Mouse (Mus musculus) MEL (cell line): Measurements from ENCODE around the gene Als2. TPM values are rescaled to one million over a fixed set of nuclear protein-coding genes. Genes with fewer than 3 reads are reported as not detected.

ENCODE experiments used
- DNase-seq: peaks from one replicate; pipeline ENCODE4 v3.0.0; 2011; ENCODE audit warnings: low read depth, low spot score
- H3K27ac ChIP-seq: 2 replicates; pipeline ENCODE4 v1.5.1; 2012; ENCODE audit warnings: low read depth, mild to moderate bottlenecking, control low read depth, low read length, moderate library complexity; ENCODE audit not compliant: control insufficient read depth
- H3K27me3 ChIP-seq, 2 experiments: fragments of 150-350 bp in 1 of 2; sonication (generic) in 1 of 2; 2 replicates each; pipeline ENCODE4 v1.6.1; 2012; ENCODE audit warnings: low read length in 2 of 2, mild to moderate bottlenecking in 2 of 2, improper control_type of control experiment in 1 of 2, moderate library complexity in 1 of 2; ENCODE audit not compliant: insufficient read depth in 2 of 2, control insufficient read depth in 1 of 2
- H3K36me3 ChIP-seq, 2 experiments: 2 replicates each; pipeline ENCODE4 v1.6.1; 2012 to 2014; ENCODE audit warnings: low read length in 2 of 2, improper control_type of control experiment in 1 of 2, inconsistent platforms in 1 of 2, mild to moderate bottlenecking in 1 of 2; ENCODE audit not compliant: insufficient read depth in 2 of 2, control insufficient read depth in 1 of 2
- H3K4me1 ChIP-seq, 2 experiments: fragments of 150-350 bp in 1 of 2; sonication (generic) in 1 of 2; 2 replicates each; pipeline ENCODE4 v1.6.1; 2012; ENCODE audit warnings: low read length in 2 of 2, improper control_type of control experiment in 1 of 2, mild to moderate bottlenecking in 1 of 2; ENCODE audit not compliant: insufficient read depth in 2 of 2, control insufficient read depth in 1 of 2
- H3K4me3 ChIP-seq, 2 experiments: fragments of 150-350 bp in 1 of 2; sonication (generic) in 1 of 2; 2 replicates each; pipeline ENCODE4 v1.5.1; 2012; ENCODE audit warnings: low read depth in 2 of 2, low read length in 2 of 2, mild to moderate bottlenecking in 2 of 2, moderate library complexity in 2 of 2, control low read depth in 1 of 2, improper control_type of control experiment in 1 of 2; ENCODE audit not compliant: control insufficient read depth in 1 of 2, insufficient read depth in 1 of 2
- H3K79me2 ChIP-seq: 2 replicates; pipeline ENCODE4 v1.6.1; 2012; ENCODE audit warnings: mild to moderate bottlenecking, low read length, moderate library complexity; ENCODE audit not compliant: control insufficient read depth, poor library complexity, insufficient read depth
- H3K9ac ChIP-seq: 2 replicates; pipeline ENCODE4 v1.6.1; 2012; ENCODE audit warnings: low read depth, mild to moderate bottlenecking, control low read depth, low read length, moderate library complexity; ENCODE audit not compliant: control insufficient read depth, poor library complexity, severe bottlenecking
- H3K9me3 ChIP-seq: fragments of 150-350 bp; sonication (generic); replicated peaks from 2 replicates; pipeline ENCODE4 v1.6.1; 2012; ENCODE audit warnings: mild to moderate bottlenecking, low read length, improper control_type of control experiment, moderate library complexity; ENCODE audit not compliant: insufficient read depth
- BHLHE40 ChIP-seq: IDR thresholded peaks from 2 replicates; pipeline ENCODE4 v1.6.1; 2012; ENCODE audit warnings: low read depth, mild to moderate bottlenecking, inconsistent platforms, low read length, improper control_type of control experiment, borderline replicate concordance
- CHD1 ChIP-seq: IDR thresholded peaks from 2 replicates; pipeline ENCODE4 v1.6.1; 2012; ENCODE audit warnings: low read depth, mild to moderate bottlenecking, inconsistent platforms, low read length, improper control_type of control experiment
- E2F4 ChIP-seq: IDR thresholded peaks from 2 replicates; pipeline ENCODE4 v1.6.1; 2011; ENCODE audit warnings: low read depth, low read length, improper control_type of control experiment, borderline replicate concordance
- ETS1 ChIP-seq: IDR thresholded peaks from 2 replicates; pipeline ENCODE4 v1.6.1; 2012; ENCODE audit warnings: low read depth, mild to moderate bottlenecking, inconsistent platforms, low read length, improper control_type of control experiment, moderate library complexity
- KAT2A ChIP-seq: conservative IDR thresholded peaks from 2 replicates; pipeline ENCODE4 v1.6.1; 2012; ENCODE audit warnings: low read depth, low read length, improper control_type of control experiment, inconsistent platforms
- MEF2A ChIP-seq: IDR thresholded peaks from 2 replicates; pipeline ENCODE4 v1.6.1; 2014; ENCODE audit warnings: low read depth, mild to moderate bottlenecking, inconsistent platforms, low read length, improper control_type of control experiment; ENCODE audit not compliant: poor library complexity, insufficient replicate concordance, severe bottlenecking; ENCODE audit errors: extremely low read depth
- MXI1 ChIP-seq: IDR thresholded peaks from 2 replicates; pipeline ENCODE4 v1.6.1; 2011; ENCODE audit warnings: mild to moderate bottlenecking, low read depth, low read length, improper control_type of control experiment
- NRF1 ChIP-seq: IDR thresholded peaks from 2 replicates; pipeline ENCODE4 v1.6.1; 2014; ENCODE audit warnings: low read depth, mild to moderate bottlenecking, inconsistent platforms, low read length, improper control_type of control experiment, moderate library complexity; ENCODE audit not compliant: poor library complexity, insufficient read depth, severe bottlenecking
- POLR2A ChIP-seq, 2 experiments: IDR thresholded peaks; 2 replicates each; pipeline ENCODE4 v1.6.1; 2011 to 2012; ENCODE audit warnings: low read length in 2 of 2, mild to moderate bottlenecking in 2 of 2, control low read depth in 1 of 2, improper control_type of control experiment in 1 of 2, low read depth in 1 of 2, moderate library complexity in 1 of 2; ENCODE audit not compliant: control insufficient read depth in 1 of 2, insufficient read depth in 1 of 2, poor library complexity in 1 of 2
- RAD21 ChIP-seq: IDR thresholded peaks from 2 replicates; pipeline ENCODE4 v1.6.1; 2011; ENCODE audit warnings: mild to moderate bottlenecking, low read depth, low read length, improper control_type of control experiment
- SIN3A ChIP-seq: IDR thresholded peaks from 2 replicates; pipeline ENCODE4 v1.6.1; 2012; ENCODE audit warnings: low read length, improper control_type of control experiment, inconsistent platforms
- TBP ChIP-seq: IDR thresholded peaks from 2 replicates; pipeline ENCODE4 v1.8.0; 2011; ENCODE audit warnings: low read depth, low read length, improper control_type of control experiment
- TCF12 ChIP-seq: IDR thresholded peaks from 2 replicates; pipeline ENCODE4 v1.6.1; 2014; ENCODE audit warnings: low read depth, mild to moderate bottlenecking, inconsistent platforms, low read length, improper control_type of control experiment, moderate library complexity
- UBTF ChIP-seq: IDR thresholded peaks from 2 replicates; pipeline ENCODE4 v1.6.1; 2012; ENCODE audit warnings: low read depth, mild to moderate bottlenecking, inconsistent platforms, low read length, improper control_type of control experiment, moderate library complexity, borderline replicate concordance; ENCODE audit not compliant: insufficient read depth
- USF1 ChIP-seq: IDR thresholded peaks from 2 replicates; pipeline ENCODE4 v1.6.1; 2014; ENCODE audit warnings: low read depth, mild to moderate bottlenecking, inconsistent platforms, low read length, improper control_type of control experiment, moderate library complexity
- USF2 ChIP-seq, 2 experiments: IDR thresholded peaks; 2 replicates each; pipeline ENCODE4 v1.6.1; 2011 to 2012; ENCODE audit warnings: improper control_type of control experiment in 2 of 2, low read length in 2 of 2, borderline replicate concordance in 1 of 2, inconsistent platforms in 1 of 2, low read depth in 1 of 2, mild to moderate bottlenecking in 1 of 2; ENCODE audit not compliant: insufficient read depth in 1 of 2
- ZC3H11A ChIP-seq: IDR thresholded peaks from 2 replicates; pipeline ENCODE4 v1.6.1; 2012; ENCODE audit warnings: low read depth, mild to moderate bottlenecking, inconsistent platforms, low read length, improper control_type of control experiment
- ZKSCAN1 ChIP-seq: IDR thresholded peaks from 2 replicates; pipeline ENCODE4 v1.6.1; 2012; ENCODE audit warnings: low read depth, mild to moderate bottlenecking, inconsistent platforms, low read length, improper control_type of control experiment, moderate library complexity
- ZMIZ1 ChIP-seq: IDR thresholded peaks from 2 replicates; pipeline ENCODE4 v1.6.1; 2012; ENCODE audit warnings: low read depth, mild to moderate bottlenecking, inconsistent platforms, low read length, improper control_type of control experiment, moderate library complexity
- polyA plus RNA-seq, 2 experiments: library from polyadenylated mRNA; stranded (reverse) in 1 of 2; unstranded in 1 of 2; fragments of >175 nt in 1 of 2; fragments of >200 nt in 1 of 2; gene quantifications; 2 replicates each; pipeline versions ENCODE4 v1.2.1 to v1.2.4; 2012; ENCODE audit warnings: low replicate concordance in 2 of 2, low read depth in 1 of 2; ENCODE audit not compliant: insufficient read length in 2 of 2, insufficient read depth in 1 of 2, missing spikeins in 1 of 2
- total RNA-seq: library from RNA; depleted of rRNA; stranded (reverse); fragments of 300-350 nt; gene quantifications from 2 replicates; pipeline ENCODE4 v1.2.3, GENCODE M21; 2012

Gene Als2
- total and polyA plus RNA-seq, 3 experiments, result 7.4 to 8.5 TPM; not detected in 1

DNA sequence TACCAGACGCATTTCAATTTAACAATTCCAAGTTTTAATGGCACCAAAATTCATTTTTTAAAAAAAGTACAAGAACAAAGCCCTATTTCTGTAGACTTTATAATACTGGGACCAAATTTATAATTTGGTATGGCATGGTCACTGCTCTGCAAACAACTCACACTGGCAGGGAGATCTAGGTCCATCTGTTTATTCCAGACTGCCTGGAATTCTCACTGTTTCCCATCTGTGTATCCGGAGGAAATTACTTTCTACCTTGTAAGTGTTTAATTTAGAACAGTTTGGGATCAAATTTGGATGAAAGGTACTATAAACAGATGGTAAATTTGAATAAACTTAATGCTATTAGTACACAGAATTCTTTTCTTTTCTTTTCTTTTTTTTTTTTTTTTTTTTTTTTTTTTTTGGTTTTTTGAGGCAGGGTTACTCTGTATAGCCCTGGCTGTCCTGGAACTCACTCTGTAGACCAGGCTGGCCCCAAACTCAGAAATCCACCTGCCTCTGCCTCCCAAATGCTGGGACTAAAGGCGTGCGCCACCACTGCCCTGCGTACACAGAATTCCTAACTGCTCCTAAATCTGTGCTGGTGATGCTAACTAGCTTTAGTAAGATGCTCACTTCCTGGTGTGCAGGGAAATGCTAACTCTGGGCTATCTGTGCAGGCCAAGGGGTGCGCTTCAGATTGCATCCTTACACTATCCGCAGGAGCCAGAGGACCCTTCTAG is 14.8 kb downstream of the Als2 start (continued):
- TF ChIP-seq MEF2A, result no peak
- TF ChIP-seq ZKSCAN1, result no peak
- TF ChIP-seq SIN3A, result no peak

GRCm38 (mm10) chr1:59221591-59221990 is 15.4 kb downstream of the Als2 start:
- no peaks in the 10 kb centered on the region for H3K4me1 ChIP-seq
- no peak overlapping the region for H3K27ac ChIP-seq
- TF ChIP-seq E2F4 (no peak), UBTF (no peak), RAD21 (no peak), TCF12 (no peak), CHD1 (no peak), ZMIZ1 (no peak), NRF1 (no peak), KAT2A (no peak)

GRCm38 (mm10) chr1:59220371-59220770 is 16.7 kb downstream of the Als2 start:
- Histone ChIP-seq H3K79me2 (no peaks in the 10 kb centered on the region), H3K9me3 (no peaks in the 10 kb centered on the region), H3K36me3 (no peaks in the 10 kb centered on the region; a peak in 1 of 4 replicates), H3K4me1 (no peaks in the 10 kb centered on the region), H3K4me3 (no peak overlapping the region), H3K9ac (no peak overlapping the region), H3K27ac (no peak overlapping the region), H3K27me3 (no peaks in the 10 kb centered on the region)
- no peak for DNase-seq
- no peak for TF ChIP-seq MXI1
- TF ChIP-seq KAT2A, result no peak
- no peak for TF ChIP-seq USF1
- TF ChIP-seq BHLHE40, result no peak
- TF ChIP-seq POLR2A (IDR thresholded peaks at IDR 0.05; ENCODE audit: control insufficient read depth in 1 of 2, insufficient read depth in 1 of 2, low read depth in 1 of 2, low read length in 2 of 2, poor library complexity in 1 of 2), result no peak
- no peak for TF ChIP-seq RAD21
- no peak for TF ChIP-seq USF2 (IDR thresholded peaks at IDR 0.05; ENCODE audit: borderline replicate concordance in 1 of 2, insufficient read depth in 1 of 2, low read depth in 1 of 2, low read length in 2 of 2)
- TF ChIP-seq TBP, result no peak
- TF ChIP-seq SIN3A, result no peak
- TF ChIP-seq ETS1, result no peak
- no peak for TF ChIP-seq ZC3H11A

More at GRCm38 (mm10) chr1:59221591-59221990, 15.4 kb downstream of the Als2 start:
- Histone ChIP-seq H3K79me2 (no peaks in the 10 kb centered on the region), H3K27me3 (no peaks in the 10 kb centered on the region), H3K9me3 (no peaks in the 10 kb centered on the region), H3K9ac (no peak overlapping the region), H3K4me3 (no peak overlapping the region), H3K36me3 (no peaks in the 10 kb centered on the region; a peak in 1 of 4 replicates)
- DNase-seq, result no peak
